ENCODE assay signal across 1 mouse cellular context in the genomic region with DNA sequence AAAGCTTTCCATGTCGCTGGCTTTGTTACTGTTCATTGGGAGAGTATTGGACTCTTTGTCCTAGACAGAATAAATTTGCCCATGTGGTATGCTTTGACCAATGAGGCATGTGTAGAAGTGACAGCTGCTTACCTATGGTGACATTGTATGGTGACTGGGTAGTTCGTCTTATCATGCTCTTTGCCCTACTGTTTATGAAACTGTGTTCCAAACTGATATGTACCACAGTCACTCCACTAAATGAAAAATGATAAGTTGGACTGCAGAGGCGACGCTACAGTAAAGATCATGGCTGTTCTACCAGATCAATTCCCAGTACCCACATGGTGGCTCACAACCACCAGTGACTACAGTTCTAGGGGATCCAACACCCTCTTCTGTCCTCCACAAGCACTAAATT.
TF ChIP-seq lines count a peak whose summit lies in the region.

No protein-coding gene starts in this region.

TF ChIP-seq in MEL, 35 proteins besides CTCF, POLR2A, EP300 and RAD21 (continued from another document):
- TF ChIP-seq HCFC1 (IDR thresholded peaks at IDR 0.05; ENCODE audit: low read depth, low read length) (no peak), MAZ (IDR thresholded peaks at IDR 0.05; ENCODE audit: low read depth, low read length) (no peak), MXI1 (IDR thresholded peaks at IDR 0.05; ENCODE audit: low read depth, low read length) (peak; percentile 76; the same call in 1 of the 2 replicates)
